Mouse (Mus musculus) ES-CJ7 (cell line): ENCODE results near the gene Tmx2.
A peak's percentile ranks its signal among the peaks of the same experiment; 100 is the strongest.
"Not testable (repeated sequence)": the region's sequence is repeated elsewhere in the genome, so short reads cannot be mapped to it uniquely, and the experiment has no call there.

ENCODE experiments used
- DNase-seq: peaks from one replicate; pipeline ENCODE4 v3.0.0; 2011; ENCODE audit warnings: low read depth, low spot score

The Tmx2 gene

DNA sequence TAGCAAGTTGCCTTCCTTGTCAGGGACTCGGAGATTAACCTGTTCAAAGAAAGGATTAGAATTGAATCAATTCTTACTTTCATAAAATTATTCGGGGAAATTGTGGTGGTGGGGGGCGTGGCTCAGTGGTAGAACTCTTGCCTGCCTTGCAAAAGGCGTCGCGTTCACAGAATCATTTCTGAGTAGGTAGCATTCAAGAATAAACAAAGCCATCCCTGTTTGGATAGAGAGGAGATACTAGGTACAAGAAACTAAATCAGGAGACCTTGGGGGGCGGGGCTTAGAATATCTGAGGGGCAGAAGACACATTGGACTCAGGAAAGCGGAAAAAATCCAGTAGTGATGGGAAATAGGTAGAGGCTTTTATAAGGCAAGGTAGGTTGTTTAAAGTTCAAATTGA lies at the start of gene Tmx2:
Tmx2 (minus strand) TSS at position 125 of the 400 bp plus-strand sequence.
- DNase-seq: no peak

DNA sequence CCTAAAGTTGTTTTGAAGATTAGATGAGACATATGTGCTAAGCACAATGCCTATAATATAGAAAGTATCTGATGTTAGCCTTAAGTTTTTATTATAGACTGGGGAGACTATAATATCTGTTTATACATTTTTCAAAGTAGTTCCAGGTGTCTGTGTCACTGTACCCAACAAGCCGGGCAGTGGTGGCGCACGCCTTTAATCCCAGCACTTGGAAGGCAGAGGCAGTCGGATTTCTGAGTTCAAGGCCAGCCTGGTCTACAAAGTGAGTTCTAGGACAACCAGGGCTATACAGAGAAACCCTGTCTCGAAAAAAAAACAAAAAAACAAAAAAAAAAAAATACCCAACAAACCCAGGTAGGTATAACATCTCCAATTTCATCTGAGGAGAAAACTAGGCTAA lies 49.3 kb upstream of the Tmx2 start:
- DNase-seq: not testable (repeated sequence)

- DNase-seq: peak; percentile 99
Measured at GRCm38 (mm10) chr2:84727172-84727858, 48.4 kb upstream of the Tmx2 start, which contains the start of gene Clp1. Gene Clp1, minus strand, starts transcription at chr2:84727350.

DNA sequence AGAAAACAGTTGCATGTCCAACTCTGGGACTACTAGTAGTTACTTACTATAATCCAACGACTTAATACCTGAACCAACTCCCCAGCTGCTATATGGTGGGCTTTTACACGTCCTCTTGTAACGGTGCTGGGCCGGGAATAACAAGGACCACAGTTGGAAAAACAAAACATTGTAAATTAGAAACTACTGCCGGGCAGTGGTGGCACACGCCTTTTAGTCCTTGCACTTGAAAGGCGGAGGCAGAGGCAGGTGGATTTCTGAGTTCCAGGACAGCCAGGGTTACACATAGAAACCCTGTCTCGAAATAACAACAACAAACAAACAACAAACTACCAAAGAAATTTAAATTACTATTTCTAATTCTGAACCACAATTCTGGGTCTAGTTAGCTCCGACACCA lies 47.8 kb upstream of the Tmx2 start:
- no peak for DNase-seq

GRCm38 (mm10) chr2:84725770-84726169 lies 46.8 kb upstream of the Tmx2 start:
- DNase-seq: no peak

DNA sequence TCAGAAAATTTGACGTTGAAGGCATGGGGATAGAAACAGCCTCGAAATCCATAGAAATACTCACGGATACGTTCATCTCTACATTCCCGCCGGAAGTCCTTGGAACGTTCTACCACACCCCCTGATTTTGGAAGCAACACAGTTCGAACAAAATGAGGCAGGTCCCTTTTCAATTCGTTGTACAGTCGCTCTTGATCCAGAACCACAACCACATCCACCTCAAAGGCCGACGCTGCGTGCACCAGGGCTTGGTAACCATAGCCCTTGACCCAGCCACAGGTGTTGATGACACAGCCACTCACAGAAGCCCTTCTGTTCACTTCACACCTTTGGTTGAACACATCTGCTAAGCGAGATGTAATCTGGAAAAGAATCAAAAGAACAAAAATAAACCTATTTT lies 44.9 kb upstream of the Tmx2 start:
- no peak for DNase-seq

DNA sequence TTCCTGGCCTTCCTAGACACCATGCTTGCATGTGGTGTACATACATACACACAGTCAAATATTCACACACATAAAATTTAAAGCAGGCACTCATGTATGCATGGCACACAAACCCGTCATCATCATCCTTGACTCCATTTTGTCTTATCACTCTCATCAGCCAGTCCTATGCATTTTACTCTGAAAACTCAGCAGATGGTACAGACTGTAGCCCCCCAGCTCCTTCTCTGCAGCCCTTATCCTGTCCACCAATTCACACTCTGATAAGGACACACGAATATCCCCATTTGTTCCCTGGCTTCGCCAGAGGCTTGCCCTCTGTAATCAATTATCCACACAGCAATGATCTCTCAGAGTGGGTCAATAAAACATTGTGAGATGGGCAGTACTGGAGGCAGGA lies 42.2 kb upstream of the Tmx2 start:
- no peak for DNase-seq

DNA sequence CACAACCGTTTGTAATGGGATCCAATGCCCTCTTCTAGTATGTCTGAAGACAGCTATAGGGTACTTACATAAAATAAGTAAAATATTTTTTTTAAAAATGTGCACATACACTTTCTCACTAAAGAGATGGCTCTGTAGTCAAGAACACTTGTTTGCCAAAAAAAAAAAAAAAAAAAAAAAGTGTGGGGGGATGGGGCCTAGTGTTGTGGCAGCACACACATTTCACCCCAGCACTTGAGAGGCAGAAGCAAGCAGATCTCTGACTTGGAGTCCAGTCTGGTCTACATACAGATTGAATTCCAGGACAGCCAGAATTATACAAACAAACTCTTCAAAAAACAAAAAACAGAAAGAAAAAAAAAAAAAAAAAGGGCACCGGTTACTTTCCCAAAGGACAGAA lies 41.8 kb upstream of the Tmx2 start:
- no peak for DNase-seq

DNA sequence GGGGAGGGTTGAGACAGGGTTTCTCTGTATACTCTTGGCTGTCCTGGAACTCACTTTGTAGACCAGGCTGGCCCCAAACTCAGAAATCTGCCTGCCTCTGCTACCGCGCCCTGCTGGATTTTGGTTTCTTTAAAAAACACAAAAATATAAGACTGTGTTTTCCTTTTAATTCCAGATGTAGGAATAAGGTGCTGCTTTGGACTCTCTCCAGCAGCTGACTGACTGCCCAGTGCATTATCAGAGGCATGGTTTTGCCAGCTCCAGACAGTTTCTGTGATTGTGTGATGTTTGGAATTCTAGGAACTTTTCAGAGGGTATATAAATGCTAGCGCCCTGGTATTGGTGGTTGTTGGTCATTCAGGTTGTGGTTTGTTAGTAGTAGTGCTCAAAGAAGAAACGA lies 38.4 kb upstream of the Tmx2 start:
- no peak for DNase-seq

DNA sequence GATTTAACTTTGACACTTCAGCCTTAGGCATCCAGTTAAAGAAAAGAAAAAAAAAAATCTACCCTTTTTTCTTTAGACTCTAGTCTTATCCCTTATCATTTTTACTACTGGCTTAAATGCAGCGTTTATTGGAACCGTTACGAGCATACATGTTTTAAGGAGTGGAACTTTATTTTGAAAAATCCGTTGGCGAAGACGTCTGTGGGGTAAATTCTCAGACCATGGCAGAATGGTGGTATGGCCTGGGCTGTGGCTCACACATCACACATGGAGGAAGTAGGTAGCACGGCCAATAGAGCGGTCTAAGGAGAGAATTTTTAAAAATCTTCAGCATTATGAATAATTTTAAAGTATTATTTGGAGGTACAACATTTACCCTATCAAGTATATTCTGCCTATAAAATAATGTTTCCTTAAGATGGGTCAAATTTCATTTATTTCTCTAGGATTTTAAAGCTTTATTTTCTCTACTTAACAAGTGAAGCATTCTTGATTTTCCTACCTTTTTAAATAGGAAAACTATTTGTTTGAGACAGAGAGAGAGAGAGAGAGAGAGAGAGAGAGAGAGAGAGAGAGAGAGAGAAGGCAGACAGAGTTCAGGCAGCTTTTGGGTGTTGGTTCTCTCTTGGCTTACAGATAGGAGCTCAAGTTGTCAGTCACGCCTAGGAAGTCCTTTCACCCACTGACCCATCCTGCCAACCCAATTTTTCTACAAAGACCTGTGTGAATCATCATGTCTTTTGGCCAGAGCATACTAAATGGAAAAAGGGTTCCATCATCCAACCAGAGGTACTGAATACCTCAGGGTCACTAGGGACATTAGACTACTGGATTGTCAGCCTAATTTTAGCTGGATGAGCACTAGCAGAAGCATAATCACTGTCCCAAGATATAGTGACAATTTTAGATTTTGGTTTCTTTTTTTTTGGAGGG lies 37.7 kb upstream of the Tmx2 start:
- DNase-seq: no peak

- DNase-seq: peak; percentile 98
Measured at GRCm38 (mm10) chr2:84715562-84716361, 36.8 kb upstream of the Tmx2 start.

- DNase-seq: peak; percentile 98
Measured at GRCm38 (mm10) chr2:84714811-84715561, 36.0 kb upstream of the Tmx2 start, which contains the start of gene Zdhhc5. Gene Zdhhc5, minus strand, starts transcription at chr2:84715180.

DNA sequence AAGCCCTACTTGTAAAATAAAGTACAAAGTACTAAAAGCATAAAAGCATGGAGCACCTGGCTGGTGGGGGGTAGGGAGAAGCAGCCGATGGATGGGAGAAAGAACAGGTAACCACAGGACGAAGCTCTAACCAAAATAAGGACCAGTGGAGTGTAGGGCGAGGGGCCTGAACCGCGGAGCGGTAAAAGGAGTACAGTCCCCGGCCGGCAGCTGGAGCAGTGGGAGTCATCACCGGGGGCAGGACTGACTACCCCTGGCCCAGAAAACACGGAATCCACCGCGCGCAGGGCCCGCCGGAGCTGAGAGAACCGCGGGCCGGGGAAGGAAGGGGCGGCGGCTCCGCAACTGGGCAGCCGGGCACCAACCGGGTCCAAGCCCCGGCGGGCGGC lies 35.5 kb upstream of the Tmx2 start:
- DNase-seq: peak; percentile 14

DNA sequence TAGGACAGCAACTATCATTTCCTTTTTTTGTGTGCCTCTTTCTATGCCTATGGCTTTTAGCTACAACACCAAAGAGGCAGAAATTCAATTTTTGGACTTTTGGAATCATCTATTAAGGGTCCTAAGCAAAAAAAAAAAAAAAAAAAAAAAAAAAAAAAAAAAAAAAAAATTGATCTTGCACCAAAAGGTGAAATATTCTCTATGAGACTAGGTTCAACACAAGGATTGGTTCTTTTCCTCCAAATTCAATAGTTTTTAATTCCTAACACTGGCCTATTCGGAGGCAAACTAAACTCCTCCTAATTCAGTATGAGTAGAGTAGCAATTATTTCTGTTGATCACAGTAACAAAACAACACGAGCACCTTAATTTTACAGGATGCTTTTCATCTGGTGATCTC lies 33.0 kb upstream of the Tmx2 start:
- DNase-seq: no peak

- DNase-seq: no peak
Measured at GRCm38 (mm10) chr2:84707523-84707922, 28.6 kb upstream of the Tmx2 start.

DNA sequence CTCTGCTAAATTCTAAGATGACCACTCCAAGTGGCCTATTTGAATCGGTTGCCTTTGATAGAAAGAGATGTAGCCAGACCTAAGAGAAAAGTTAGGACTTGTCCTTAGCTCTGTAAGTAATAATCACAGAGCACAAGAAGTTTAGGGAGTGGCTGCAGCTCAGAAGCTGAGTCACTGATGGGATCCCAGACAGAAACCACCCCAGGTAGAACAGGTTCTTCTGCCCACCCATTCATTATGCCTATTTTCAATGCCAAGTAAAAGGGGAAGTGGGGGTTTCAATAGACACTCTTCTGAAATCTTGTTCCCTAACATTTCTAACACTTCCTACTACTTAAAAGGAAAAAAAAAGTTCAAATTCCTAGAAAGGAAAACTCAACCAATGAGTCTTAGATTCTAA lies 26.4 kb upstream of the Tmx2 start:
- no peak for DNase-seq

DNA sequence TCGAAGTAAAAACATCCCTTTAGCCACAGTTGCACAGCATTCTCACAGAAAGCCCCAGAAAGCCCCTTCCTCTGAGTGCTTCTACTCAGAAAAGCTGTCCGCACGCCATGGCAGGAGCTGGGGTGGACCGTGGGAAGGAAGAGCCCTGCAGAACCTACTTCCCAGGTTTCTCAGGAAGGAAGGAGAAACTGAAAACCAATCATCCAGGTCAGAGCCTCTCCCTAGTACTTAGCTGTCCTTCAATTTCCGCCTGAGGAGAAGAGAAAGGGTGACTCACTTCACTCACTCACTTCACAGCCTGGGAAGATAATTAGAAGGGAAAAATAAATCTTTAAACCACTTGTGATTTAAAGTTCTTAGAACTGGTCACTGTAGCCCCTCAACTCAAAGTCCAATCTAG lies 25.4 kb upstream of the Tmx2 start:
- DNase-seq: no peak

GRCm38 (mm10) chr2:84703497-84703896 lies 24.6 kb upstream of the Tmx2 start:
- no peak for DNase-seq

GRCm38 (mm10) chr2:84695007-84695695 lies 16.2 kb upstream of the Tmx2 start:
- no peak for DNase-seq

- DNase-seq: no peak
Measured at GRCm38 (mm10) chr2:84690050-84690449, 11.1 kb upstream of the Tmx2 start.
